Mouse (Mus musculus): ENCODE results near the gene Vmn1r12.
"Not testable (repeated sequence)": the region's sequence is repeated elsewhere in the genome, so short reads cannot be mapped to it uniquely, and the experiment has no call there.

Gene Vmn1r12

DNA sequence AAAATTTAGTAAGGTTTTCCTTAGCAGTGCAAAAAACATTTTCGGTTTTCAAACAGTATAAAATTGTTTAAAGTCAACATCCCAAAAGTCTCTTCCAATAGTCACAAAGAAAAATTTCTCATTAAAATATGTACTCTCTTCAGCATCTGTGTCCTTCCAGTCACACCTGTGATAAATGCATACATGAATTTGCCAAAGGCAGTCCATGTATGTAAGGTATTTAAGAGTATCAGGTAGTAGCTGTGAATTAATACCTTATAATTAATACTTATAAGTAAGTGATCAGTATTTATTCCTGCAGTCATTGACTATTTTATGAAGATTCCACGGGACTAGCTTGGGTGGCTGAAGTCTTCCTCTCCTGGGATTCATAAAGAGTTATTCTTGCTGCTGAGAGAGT is at the start of gene Vmn1r12:
TSS of gene Vmn1r12 (plus strand) at position 301 of the 400 bp plus-strand sequence.
- DNase-seq (ENCODE audit: low read depth): no peak

- DNase-seq (ENCODE audit: low read depth): no peak
These were observed 47.6 kb upstream of the Vmn1r12 start, which contains the start of gene Vmn1r10 for GRCm38 (mm10) chr6:57109154-57109553. Gene Vmn1r10 (plus strand): TSS chr6:57109454.

DNA sequence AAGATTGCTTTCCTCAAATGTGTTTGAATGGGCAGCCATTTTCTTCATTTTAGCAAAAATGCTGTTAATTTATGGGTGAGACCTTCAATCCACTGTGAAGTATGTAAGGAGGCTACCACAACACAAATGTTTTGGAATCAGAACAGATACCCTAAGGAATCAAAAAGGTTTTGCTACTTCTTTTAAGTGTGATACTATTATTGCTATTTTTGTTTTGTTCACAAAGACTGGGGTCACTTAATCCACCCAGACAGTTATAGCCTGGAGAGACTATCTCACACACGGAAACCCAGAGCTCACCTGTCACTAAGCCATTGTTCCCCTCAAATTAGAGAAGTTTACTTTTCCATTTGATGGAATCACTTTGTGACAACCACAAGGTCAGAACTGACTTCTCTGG is 23.6 kb upstream of the Vmn1r12 start, which contains the start of gene Vmn1r11:
TSS of gene Vmn1r11 (plus strand) at position 301 of the 400 bp plus-strand sequence.
- DNase-seq (ENCODE audit: low read depth): no peak

GRCm38 (mm10) chr6:57190016-57190415 is 33.3 kb downstream of the Vmn1r12 start:
- DNase-seq (ENCODE audit: low read depth): not testable (repeated sequence)

- DNase-seq (ENCODE audit: low read depth): not testable (repeated sequence)
These were observed 46.3 kb downstream of the Vmn1r12 start, which contains the start of gene Vmn1r13 for GRCm38 (mm10) chr6:57202990-57203389. Gene Vmn1r13 (plus strand): TSS chr6:57203290.
